Mouse (Mus musculus): ENCODE data around the gene Rab31. TPM values are rescaled to one million over a fixed set of nuclear protein-coding genes. Genes with fewer than 3 reads are reported as not detected.
A peak's percentile ranks its signal among the peaks of the same experiment; 100 is the strongest.

Gene Rab31
- polyA plus RNA-seq, 1 experiment, result 60.7 TPM

GRCm38 (mm10) chr17:65741565-65741964 lies 31.0 kb downstream of the Rab31 start:
- Histone ChIP-seq H3K27me3 (ENCODE audit: control insufficient read depth, insufficient read depth, insufficient read length) (no peaks in the 10 kb centered on the region), H3K4me2 (ENCODE audit: low read depth) (no peak overlapping the region), H3K79me2 (ENCODE audit: control insufficient read depth, insufficient read depth) (peaks cover 70% of the 10 kb centered on the region), H3K36me3 (ENCODE audit: control insufficient read depth, insufficient read depth) (peaks cover 11% of the 10 kb centered on the region), H3ac (ENCODE audit: control insufficient read depth, insufficient read length) (no peak overlapping the region), H3K4me3 (no peak overlapping the region)
- TF ChIP-seq MYOD1 (IDR thresholded peaks at IDR 0.05; ENCODE audit: control insufficient read depth in 1 of 3, insufficient read length in 2 of 3, low read depth in 2 of 3) (no peak), CEBPB (IDR thresholded peaks at IDR 0.05; ENCODE audit: insufficient read depth, poor library complexity, severe bottlenecking) (no peak), SRF (IDR thresholded peaks at IDR 0.05; ENCODE audit: control insufficient read depth, insufficient read length, low read depth) (no peak), MYOG (IDR thresholded peaks at IDR 0.05; ENCODE audit: control insufficient read depth in 1 of 3, insufficient read depth in 1 of 3, insufficient read length in 2 of 3, low read depth in 2 of 3) (no peak), TCF12 (IDR thresholded peaks at IDR 0.05; ENCODE audit: insufficient read depth, poor library complexity, severe bottlenecking) (no peak), POLR2A (IDR thresholded peaks at IDR 0.05; ENCODE audit: insufficient read length, low read depth) (no peak), E2F4 (IDR thresholded peaks at IDR 0.05; ENCODE audit: insufficient read depth) (no peak), USF1 (IDR thresholded peaks at IDR 0.05; ENCODE audit: low read depth) (no peak), POLR2AphosphoS2 (IDR thresholded peaks at IDR 0.05; ENCODE audit: insufficient read length, low read depth) (no peak), TCF3 (IDR thresholded peaks at IDR 0.05; ENCODE audit: insufficient read length, low read depth) (no peak), REST (IDR thresholded peaks at IDR 0.05; ENCODE audit: insufficient read depth, insufficient read length) (no peak), MAX (IDR thresholded peaks at IDR 0.05; ENCODE audit: low read depth) (no peak)

DNA sequence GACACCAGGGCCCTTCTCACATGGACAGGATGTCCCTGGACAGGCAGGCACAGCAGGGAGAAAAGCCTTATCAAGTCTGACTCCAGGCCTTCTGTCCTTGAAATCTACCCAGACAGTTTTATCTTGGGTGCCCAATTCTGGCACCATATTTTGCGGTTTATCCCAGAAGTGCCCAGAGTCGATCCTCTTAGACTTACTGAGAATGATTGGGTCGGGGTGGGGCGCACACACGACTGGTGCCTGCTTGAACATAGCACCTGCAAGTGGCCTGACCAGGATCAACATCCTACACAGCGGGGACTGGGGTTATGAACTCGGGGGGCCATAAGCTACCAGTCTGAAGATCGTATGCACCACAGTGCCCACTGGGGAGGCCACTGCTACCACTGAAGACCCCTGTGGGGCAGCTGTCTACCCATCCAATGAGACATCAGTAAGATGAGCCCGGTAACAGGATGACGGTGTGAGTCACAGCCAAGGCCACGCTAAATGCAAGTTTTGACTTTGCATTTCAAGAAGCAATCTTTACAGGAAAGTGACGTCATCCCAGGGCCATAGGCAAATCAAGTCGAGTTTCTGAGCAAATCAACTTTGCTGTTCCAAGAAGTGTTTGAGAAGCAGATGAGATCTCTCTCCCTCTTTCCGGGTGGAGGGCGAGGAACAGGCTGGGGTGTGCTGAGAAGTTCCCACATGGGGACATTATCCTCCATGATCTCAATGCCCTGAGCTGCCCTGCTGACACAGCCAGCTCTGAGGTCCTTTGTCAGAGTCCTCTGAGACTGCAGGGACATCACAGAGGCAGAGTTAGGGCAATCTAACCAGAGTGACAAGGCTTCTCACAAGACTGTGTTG lies 32.5 kb downstream of the Rab31 start:
- no peak for TF ChIP-seq SRF (IDR thresholded peaks at IDR 0.05; ENCODE audit: control insufficient read depth, insufficient read length, low read depth)
- TF ChIP-seq MYOD1 (IDR thresholded peaks at IDR 0.05; ENCODE audit: control insufficient read depth in 1 of 3, insufficient read length in 2 of 3, low read depth in 2 of 3), result peak in 1 of 3 experiments; percentile 19
- no peak for TF ChIP-seq CEBPB (IDR thresholded peaks at IDR 0.05; ENCODE audit: insufficient read depth, poor library complexity, severe bottlenecking)
- TF ChIP-seq E2F4 (IDR thresholded peaks at IDR 0.05; ENCODE audit: insufficient read depth), result no peak
- H3K4me3 ChIP-seq, result no peak overlapping the region

GRCm38 (mm10) chr17:65737622-65738021 lies 34.9 kb downstream of the Rab31 start:
- H3K4me3 ChIP-seq, result no peak overlapping the region
- H3K36me3 ChIP-seq (ENCODE audit: control insufficient read depth, insufficient read depth), result peaks cover 2% of the 10 kb centered on the region
- peak; percentile 91 to 98 (median 95) for TF ChIP-seq MYOD1 (IDR thresholded peaks at IDR 0.05; ENCODE audit: control insufficient read depth in 1 of 3, insufficient read length in 2 of 3, low read depth in 2 of 3)
- TF ChIP-seq CEBPB (IDR thresholded peaks at IDR 0.05; ENCODE audit: insufficient read depth, poor library complexity, severe bottlenecking), result 0 out of 2 replicates have a peak, but pooled peaks have one; percentile 14
- TF ChIP-seq POLR2A (IDR thresholded peaks at IDR 0.05; ENCODE audit: insufficient read length, low read depth), result peak; percentile 45
- peak in 2 of 3 experiments; percentile 12 to 80 for TF ChIP-seq MYOG (IDR thresholded peaks at IDR 0.05; ENCODE audit: control insufficient read depth in 1 of 3, insufficient read depth in 1 of 3, insufficient read length in 2 of 3, low read depth in 2 of 3)
- TF ChIP-seq POLR2AphosphoS2 (IDR thresholded peaks at IDR 0.05; ENCODE audit: insufficient read length, low read depth), result no peak
- H3ac ChIP-seq (ENCODE audit: control insufficient read depth, insufficient read length), result no peak overlapping the region
- H3K27me3 ChIP-seq (ENCODE audit: control insufficient read depth, insufficient read depth, insufficient read length), result no peaks in the 10 kb centered on the region
- peaks cover 75% of the 10 kb centered on the region for H3K79me2 ChIP-seq (ENCODE audit: control insufficient read depth, insufficient read depth)
- peak overlapping the region; percentile 93 for H3K4me2 ChIP-seq (ENCODE audit: low read depth)

More for the DNA sequence above, 32.5 kb downstream of the Rab31 start:
- Histone ChIP-seq H3K79me2 (ENCODE audit: control insufficient read depth, insufficient read depth) (peaks cover 68% of the 10 kb centered on the region), H3K27me3 (ENCODE audit: control insufficient read depth, insufficient read depth, insufficient read length) (no peaks in the 10 kb centered on the region), H3K4me2 (ENCODE audit: low read depth) (peak overlapping the region; percentile 47), H3K36me3 (ENCODE audit: control insufficient read depth, insufficient read depth) (peaks cover 11% of the 10 kb centered on the region), H3ac (ENCODE audit: control insufficient read depth, insufficient read length) (no peak overlapping the region)

GRCm38 (mm10) chr17:65737175-65737574 lies 35.4 kb downstream of the Rab31 start:
- TF ChIP-seq TCF12 (IDR thresholded peaks at IDR 0.05; ENCODE audit: insufficient read depth, poor library complexity, severe bottlenecking) (no peak), POLR2AphosphoS2 (IDR thresholded peaks at IDR 0.05; ENCODE audit: insufficient read length, low read depth) (no peak), MAX (IDR thresholded peaks at IDR 0.05; ENCODE audit: low read depth) (no peak), TCF3 (IDR thresholded peaks at IDR 0.05; ENCODE audit: insufficient read length, low read depth) (no peak), CEBPB (IDR thresholded peaks at IDR 0.05; ENCODE audit: insufficient read depth, poor library complexity, severe bottlenecking) (no peak), E2F4 (IDR thresholded peaks at IDR 0.05; ENCODE audit: insufficient read depth) (no peak), REST (IDR thresholded peaks at IDR 0.05; ENCODE audit: insufficient read depth, insufficient read length) (no peak), SRF (IDR thresholded peaks at IDR 0.05; ENCODE audit: control insufficient read depth, insufficient read length, low read depth) (no peak), POLR2A (IDR thresholded peaks at IDR 0.05; ENCODE audit: insufficient read length, low read depth) (no peak), MYOD1 (IDR thresholded peaks at IDR 0.05; ENCODE audit: control insufficient read depth in 1 of 3, insufficient read length in 2 of 3, low read depth in 2 of 3) (no peak), MYOG (IDR thresholded peaks at IDR 0.05; ENCODE audit: control insufficient read depth in 1 of 3, insufficient read depth in 1 of 3, insufficient read length in 2 of 3, low read depth in 2 of 3) (no peak), USF1 (IDR thresholded peaks at IDR 0.05; ENCODE audit: low read depth) (no peak)
- no peak overlapping the region for H3K4me3 ChIP-seq
- H3K36me3 ChIP-seq (ENCODE audit: control insufficient read depth, insufficient read depth), result no peaks in the 10 kb centered on the region
- no peak overlapping the region for H3ac ChIP-seq (ENCODE audit: control insufficient read depth, insufficient read length)
- no peaks in the 10 kb centered on the region for H3K27me3 ChIP-seq (ENCODE audit: control insufficient read depth, insufficient read depth, insufficient read length)
- H3K4me2 ChIP-seq (ENCODE audit: low read depth), result peak overlapping the region; percentile 93
- H3K79me2 ChIP-seq (ENCODE audit: control insufficient read depth, insufficient read depth), result peaks cover 71% of the 10 kb centered on the region

Data from myocyte (in vitro differentiated cells).